ENCODE assay signal across 17 mouse cellular contexts in the genomic region with DNA sequence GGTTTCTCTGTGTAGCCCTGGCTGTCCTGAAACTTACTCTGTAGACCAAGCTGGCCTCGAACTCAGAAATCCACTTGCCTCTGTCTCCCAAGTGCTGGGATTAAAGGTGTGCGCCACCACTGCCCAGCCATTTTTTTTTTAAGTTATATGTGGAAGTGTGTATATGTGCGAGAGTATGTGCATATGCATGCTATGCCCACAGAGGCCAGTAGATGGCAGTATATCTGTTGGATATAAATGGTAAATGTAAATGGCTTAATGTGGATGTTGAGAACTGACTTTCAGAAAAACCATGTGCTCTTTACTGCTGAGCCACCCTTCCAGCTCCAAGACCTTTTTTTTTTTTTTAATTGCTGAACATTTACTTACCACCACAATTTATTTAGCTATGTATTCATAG.
DNase-seq lines count a peak whose midpoint lies in the region; ATAC-seq and TF ChIP-seq lines count a peak whose summit lies in the region.
"Had no signal": no experiment of that assay in that cellular context is flagged by ENCODE, and none has a peak within 500 bp of the region (broad histone marks: within the 10 kb centered on the region; RNA-seq: fewer than 3 reads in every experiment).

No protein-coding gene starts in this region.

- TF ChIP-seq POLR2A in heart, adult 2 months (IDR thresholded peaks at IDR 0.05; ENCODE audit: insufficient read depth, low read depth, low read length) = no peak
- TF ChIP-seq POLR2A in lung, adult 2 months (IDR thresholded peaks at IDR 0.05; ENCODE audit: borderline replicate concordance, extremely low read depth, low read depth, low read length) = no peak
- TF ChIP-seq POLR2A in MEL (IDR thresholded peaks at IDR 0.05; ENCODE audit: control insufficient read depth in 1 of 2, insufficient read depth in 1 of 2, low read depth in 1 of 2, low read length in 2 of 2, poor library complexity in 1 of 2) = no peak

- H3K4me1 ChIP-seq in heart, adult 2 months (ENCODE audit: control insufficient read depth, insufficient read depth, low read length) = no peaks in the 10 kb centered on the region
- H3K4me1 ChIP-seq in lung, embryonic 14.5 days (ENCODE audit: insufficient read depth) = no peaks in the 10 kb centered on the region
- H3K4me1 ChIP-seq in lung, adult 2 months (ENCODE audit: control insufficient read depth, insufficient read depth, low read length) = no peaks in the 10 kb centered on the region
- no peaks in the 10 kb centered on the region for H3K4me1 ChIP-seq in MEL (ENCODE audit: control insufficient read depth in 1 of 2, insufficient read depth in 2 of 2, low read length in 2 of 2)
- H3K4me1 ChIP-seq in hindbrain, embryonic 14.5 days (replicated peaks; ENCODE audit: control insufficient read depth, insufficient read depth, low read length) = no peaks in the 10 kb centered on the region
- H3K4me1 ChIP-seq: forebrain, embryonic 10.5 days; heart, embryonic 10.5 days; limb, embryonic 12.5 days; lung, embryonic 15.5 days had no signal

- no peak overlapping the region for H3K4me3 ChIP-seq in heart, adult 2 months
- no peak overlapping the region for H3K4me3 ChIP-seq in lung, embryonic 14.5 days (ENCODE audit: low read depth, low read length)
- H3K4me3 ChIP-seq in lung, adult 2 months (replicated peaks; ENCODE audit: extremely low read depth, low read depth, low read length) = no peak overlapping the region
- H3K4me3 ChIP-seq in MEL (ENCODE audit: control insufficient read depth in 1 of 2, insufficient read depth in 1 of 2, low read depth in 2 of 2, low read length in 2 of 2) = no peak overlapping the region
- no peak overlapping the region for H3K4me3 ChIP-seq in hindbrain, embryonic 14.5 days (replicated peaks; ENCODE audit: low read length)
- H3K4me3 ChIP-seq: embryonic facial prominence, embryonic 12.5 days; forebrain, embryonic 10.5 days; heart, embryonic 10.5 days; limb, embryonic 12.5 days; lung, embryonic 15.5 days had no signal

- H3K4me2 ChIP-seq in lung, embryonic 14.5 days = no peak overlapping the region
- no peak overlapping the region for H3K4me2 ChIP-seq in hindbrain, embryonic 14.5 days (replicated peaks)
- H3K4me2 ChIP-seq: embryonic facial prominence, embryonic 12.5 days; limb, embryonic 12.5 days; lung, embryonic 15.5 days had no signal

- H3K79me2 ChIP-seq in heart, adult 2 months (replicated peaks; ENCODE audit: control insufficient read depth, insufficient read depth, low read length) = no peaks in the 10 kb centered on the region
- H3K79me2 ChIP-seq in MEL (ENCODE audit: control insufficient read depth, insufficient read depth, low read length, poor library complexity) = no peaks in the 10 kb centered on the region

- no peak for TF ChIP-seq EP300 in heart, adult 2 months (IDR thresholded peaks at IDR 0.05; ENCODE audit: insufficient read depth, low read depth, low read length)
- TF ChIP-seq EP300 in MEL (IDR thresholded peaks at IDR 0.05; ENCODE audit: low read depth in 1 of 2, low read length in 2 of 2) = no peak

- intact Hi-C loops in heart, adult 2 months (cut with DNase I) = no loop called here

- peak; percentile 27 for TF ChIP-seq RAD21 in MEL (IDR thresholded peaks at IDR 0.05; ENCODE audit: low read depth, low read length)

- WGBS in heart, adult 2 months = 89% methylated on average over 3 of the region's 3 CpGs
- WGBS in lung, embryonic 14.5 days = 97% methylated on average over 3 of the region's 3 CpGs
- 95% methylated on average over 3 of the region's 3 CpGs for WGBS in lung, adult 2 months
- 94% methylated on average over 3 of the region's 3 CpGs for WGBS in hindbrain, embryonic 14.5 days

- TF ChIP-seq CTCF in heart, adult 2 months (IDR thresholded peaks at IDR 0.05) = peak; percentile 28; the same call in 1 of the 2 replicates
- peak; percentile 40 for TF ChIP-seq CTCF in lung, embryonic 14.5 days (IDR thresholded peaks at IDR 0.05; ENCODE audit: low read depth)
- TF ChIP-seq CTCF in lung, adult 2 months (IDR thresholded peaks at IDR 0.05; ENCODE audit: insufficient read depth, low read length) = no peak
- peak in 2 of 3 experiments; percentile 60 to 64; a peak in 4 of 6 replicates for TF ChIP-seq CTCF in MEL (IDR thresholded peaks at IDR 0.05 in 2 of 3, conservative IDR thresholded peaks at IDR 0.05 in 1 of 3; ENCODE audit: control insufficient read depth in 1 of 3, insufficient read depth in 1 of 3, low read depth in 2 of 3, low read length in 3 of 3, poor library complexity in 1 of 3, severe bottlenecking in 1 of 3)

- DNase-seq in heart, adult 2 months = no peak
- DNase-seq in heart, adult 8-10 months (ENCODE audit: low spot score) = no peak
- DNase-seq in lung, embryonic 14.5 days = peak; percentile 15
- DNase-seq in lung, adult 2 months = no peak
- peak; percentile 64 for DNase-seq in MEL (ENCODE audit: low read depth, low spot score)
- peak; percentile 3 for DNase-seq in induced T-regulatory cell, adult 2 months (ENCODE audit: low read depth)
- no peak for DNase-seq in layer of hippocampus, postnatal 14 days (ENCODE audit: low spot score in 2 of 2)
- DNase-seq in hindbrain, embryonic 14.5 days (ENCODE audit: low spot score) = no peak
- DNase-seq: adrenal gland, postnatal 25 days; cerebellum, postnatal 36 days; kidney, adult 18-20 months; right cerebral cortex, adult 18-20 months had no signal

- H3K27me3 ChIP-seq in heart, adult 2 months (ENCODE audit: control insufficient read depth, insufficient read depth, low read length) = no peaks in the 10 kb centered on the region
- no peaks in the 10 kb centered on the region for H3K27me3 ChIP-seq in lung, embryonic 14.5 days (ENCODE audit: insufficient read depth, low read length)
- no peaks in the 10 kb centered on the region; a peak in 1 of 4 replicates for H3K27me3 ChIP-seq in MEL (ENCODE audit: control insufficient read depth in 1 of 2, insufficient read depth in 2 of 2, low read length in 2 of 2)
- no peaks in the 10 kb centered on the region for H3K27me3 ChIP-seq in hindbrain, embryonic 14.5 days (ENCODE audit: control insufficient read depth, insufficient read depth, low read length)
- H3K27me3 ChIP-seq: embryonic facial prominence, embryonic 12.5 days; limb, embryonic 12.5 days; lung, embryonic 15.5 days had no signal

- H3K27ac ChIP-seq in heart, adult 2 months = no peak overlapping the region
- no peak overlapping the region for H3K27ac ChIP-seq in lung, embryonic 14.5 days (ENCODE audit: low read depth)
- no peak overlapping the region for H3K27ac ChIP-seq in MEL (ENCODE audit: control insufficient read depth, low read depth, low read length)
- H3K27ac ChIP-seq in hindbrain, embryonic 14.5 days = no peak overlapping the region
- H3K27ac ChIP-seq: embryonic facial prominence, embryonic 12.5 days; forebrain, embryonic 10.5 days; heart, embryonic 10.5 days; limb, embryonic 12.5 days; lung, embryonic 15.5 days had no signal

- ATAC-seq in lung, embryonic 14.5 days (ENCODE audit: insufficient read depth) = no peak
- ATAC-seq in hindbrain, embryonic 14.5 days (ENCODE audit: low FRiP score) = no peak

- no peaks in the 10 kb centered on the region for H3K9me3 ChIP-seq in lung, embryonic 14.5 days (ENCODE audit: low read depth, low read length)
- no peaks in the 10 kb centered on the region for H3K9me3 ChIP-seq in MEL (replicated peaks; ENCODE audit: insufficient read depth, low read length)
- no peaks in the 10 kb centered on the region for H3K9me3 ChIP-seq in hindbrain, embryonic 14.5 days (ENCODE audit: control insufficient read depth, low read length)
- H3K9me3 ChIP-seq: embryonic facial prominence, embryonic 12.5 days; forebrain, embryonic 10.5 days; heart, embryonic 10.5 days; limb, embryonic 12.5 days; lung, embryonic 15.5 days had no signal

- no peaks in the 10 kb centered on the region for H3K36me3 ChIP-seq in heart, adult 2 months (ENCODE audit: control insufficient read depth, insufficient read depth, low read length)
- no peaks in the 10 kb centered on the region for H3K36me3 ChIP-seq in lung, embryonic 14.5 days (ENCODE audit: insufficient read depth)
- H3K36me3 ChIP-seq in MEL (ENCODE audit: control insufficient read depth in 1 of 2, insufficient read depth in 2 of 2, low read length in 2 of 2) = no peaks in the 10 kb centered on the region
- no peaks in the 10 kb centered on the region for H3K36me3 ChIP-seq in hindbrain, embryonic 14.5 days (replicated peaks; ENCODE audit: control insufficient read depth, insufficient read depth)
- H3K36me3 ChIP-seq: embryonic facial prominence, embryonic 12.5 days; forebrain, embryonic 10.5 days; heart, embryonic 10.5 days; limb, embryonic 12.5 days; lung, embryonic 15.5 days had no signal

- H3K9ac ChIP-seq in heart, adult 2 months (ENCODE audit: low read depth, low read length) = no peak overlapping the region
- no peak overlapping the region for H3K9ac ChIP-seq in lung, embryonic 14.5 days
- H3K9ac ChIP-seq in MEL (ENCODE audit: control insufficient read depth, low read depth, low read length, poor library complexity, severe bottlenecking) = no peak overlapping the region
- no peak overlapping the region for H3K9ac ChIP-seq in hindbrain, embryonic 14.5 days
- H3K9ac ChIP-seq: embryonic facial prominence, embryonic 12.5 days; limb, embryonic 12.5 days; lung, embryonic 15.5 days had no signal

TF ChIP-seq in MEL, 35 proteins besides CTCF, POLR2A, EP300 and RAD21:
- peak; percentile 40 for TF ChIP-seq SMC3 (IDR thresholded peaks at IDR 0.05; ENCODE audit: low read depth, low read length)
- TF ChIP-seq POLR2AphosphoS5 (IDR thresholded peaks at IDR 0.05; ENCODE audit: borderline replicate concordance, low read depth, low read length) = no peak
- no peak for TF ChIP-seq GATA1 (IDR thresholded peaks at IDR 0.05; ENCODE audit: low read depth, low read length)
- no peak for TF ChIP-seq MXI1 (IDR thresholded peaks at IDR 0.05; ENCODE audit: low read depth, low read length)

Comparison
In these comparisons a context has a peak if more than half of its experiments do, and no peak if none do; other contexts are left out.
1. DNase-seq: peak in lung, embryonic 14.5 days (single experiment), MEL (single experiment) and induced T-regulatory cell, adult 2 months (single experiment); none in heart, adult 2 months (0 of 2), heart, adult 8-10 months (single experiment), lung, adult 2 months (single experiment), layer of hippocampus, postnatal 14 days (0 of 2) and hindbrain, embryonic 14.5 days (single experiment).